Mouse (Mus musculus): ENCODE measurements around the gene Lamc2.

- TF ChIP-seq CTCF (IDR thresholded peaks at IDR 0.05; ENCODE audit: control insufficient read depth, insufficient read depth, insufficient replicate concordance, low read depth, low read length) (peak; percentile 26; the same call in 1 of the 2 replicates), POLR2A (IDR thresholded peaks at IDR 0.05; ENCODE audit: control insufficient read depth, low read depth, low read length) (no peak)
Observed at GRCm38 (mm10) chr1:153092237-153092975, 93.8 kb downstream of the Lamc2 start.
